Mouse (Mus musculus) c-Kit-positive CD71-positive TER-119-positive erythroid progenitor cells, embryonic 14.5 days (primary cell): ENCODE measurements around the gene Arl4a.

Experiments used
- DNase-seq: peaks from one replicate; pipeline ENCODE4 v3.0.0-alpha.2; 2013; ENCODE audit warnings: low spot score

Arl4a gene

DNA sequence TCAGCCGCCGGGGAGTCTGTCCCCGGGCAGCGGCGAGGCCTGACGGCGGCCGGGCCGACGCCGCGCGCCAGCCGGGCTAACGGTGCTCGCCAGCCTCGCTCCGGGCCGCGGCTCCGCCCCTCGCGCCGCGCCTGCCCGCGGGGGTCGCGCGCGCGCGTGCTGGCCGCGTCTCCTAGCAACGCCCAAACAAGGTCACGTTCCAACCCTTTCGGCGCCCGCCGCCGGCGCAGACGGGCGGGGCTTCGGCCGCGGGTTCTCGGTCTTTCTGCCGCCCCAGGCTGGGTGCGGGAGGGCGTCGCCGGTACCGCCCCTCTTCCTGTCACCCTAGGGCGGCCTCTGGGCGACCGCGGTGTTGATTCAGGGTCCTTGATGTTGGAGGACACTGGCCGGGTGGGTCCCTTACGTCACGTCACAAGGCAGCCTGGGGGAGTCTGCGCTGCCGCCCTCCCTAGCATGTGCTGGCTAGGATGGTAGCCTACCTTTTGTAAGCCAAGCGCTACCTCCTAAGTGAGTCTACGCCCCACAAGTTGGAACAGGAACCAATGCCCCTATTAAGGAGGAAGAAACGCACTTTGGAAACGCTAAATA lies at the start of gene Arl4a:
Arl4a (minus strand) TSS at position 150 of the 588 bp plus-strand sequence.
- peak; percentile 88 for DNase-seq

DNA sequence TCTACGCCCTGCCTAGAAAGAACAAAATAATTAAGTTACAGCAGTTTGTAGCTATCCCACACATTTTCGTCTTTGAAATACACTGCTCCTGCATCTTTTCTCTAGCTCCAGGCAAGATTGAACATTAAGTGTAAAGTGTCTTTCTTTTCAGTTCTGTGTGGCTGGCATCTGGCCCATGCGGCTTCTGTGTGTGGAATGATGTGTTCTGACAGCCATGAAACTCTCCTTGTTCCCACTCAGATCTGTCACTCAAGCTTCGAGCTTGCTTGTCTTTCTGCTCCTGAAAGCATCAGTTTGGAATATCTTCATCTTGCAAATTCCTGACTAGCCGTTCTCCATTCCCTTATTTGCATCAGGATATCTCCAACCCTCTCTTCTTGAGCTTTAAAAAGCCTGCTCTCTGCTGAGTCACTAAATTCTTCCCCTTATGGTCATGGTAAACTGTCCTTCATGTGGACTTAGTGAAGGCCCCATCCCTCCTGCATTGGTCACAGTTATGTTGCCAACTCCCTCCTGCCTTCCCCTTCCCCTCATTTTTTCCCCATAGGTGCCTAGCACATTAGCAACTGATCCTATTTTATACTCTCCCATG lies 48.0 kb upstream of the Arl4a start:
- DNase-seq: no peak

DNA sequence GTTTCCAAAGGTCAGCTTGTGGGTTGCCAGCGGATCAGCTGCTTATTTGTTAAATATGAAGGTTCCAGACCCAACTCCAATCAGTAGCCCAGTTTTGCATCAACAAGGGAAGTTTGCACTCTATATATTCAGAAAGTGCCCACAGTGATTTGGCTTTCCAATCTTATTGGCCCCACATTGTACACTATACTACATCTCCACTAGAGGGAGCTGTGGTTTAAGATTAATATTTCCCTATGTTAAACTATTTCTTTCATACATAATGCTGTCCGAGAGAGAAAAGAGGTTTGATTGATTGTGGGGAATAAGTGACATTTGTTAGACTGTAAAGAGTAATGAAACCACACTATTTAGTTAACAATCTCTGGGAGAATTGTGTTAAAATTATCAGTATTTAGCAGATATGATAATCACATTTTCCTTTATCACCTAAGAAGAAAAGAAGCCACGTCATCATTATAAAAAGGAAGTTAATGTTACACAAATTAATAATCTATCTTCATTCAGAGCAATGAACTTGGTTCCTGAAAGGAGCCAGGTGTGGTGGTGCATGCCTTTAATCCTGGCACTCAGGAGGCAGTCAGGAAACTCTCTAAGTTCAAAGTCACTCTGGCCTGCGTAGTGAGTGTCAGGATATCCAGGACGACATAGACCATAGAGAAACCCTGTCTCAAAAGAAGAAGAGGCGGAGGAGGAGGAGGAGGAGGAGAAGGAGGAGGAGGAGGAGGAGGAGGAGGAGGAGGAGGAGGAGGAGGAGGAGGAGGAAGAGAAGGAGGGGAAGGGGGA lies 44.8 kb upstream of the Arl4a start:
- DNase-seq: peak; percentile 5

DNA sequence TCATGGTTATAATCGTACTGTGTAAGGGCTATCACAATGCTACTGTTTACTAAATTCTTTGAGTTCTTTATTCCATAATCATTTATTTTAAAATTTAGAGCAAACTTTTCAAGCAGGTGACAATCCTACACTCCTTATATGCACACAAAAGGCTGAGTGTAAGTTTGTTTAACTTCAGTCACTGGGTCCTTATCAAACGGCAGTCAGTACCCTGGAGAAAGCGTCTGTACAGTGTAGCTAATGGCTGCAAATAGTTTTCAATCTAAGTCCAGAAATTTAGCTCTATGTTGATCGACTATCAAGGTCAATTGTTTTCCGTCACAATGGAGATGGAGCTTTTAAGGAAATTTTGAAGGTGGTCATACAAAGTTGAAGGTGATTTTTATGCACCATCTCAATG lies 44.2 kb upstream of the Arl4a start:
- DNase-seq: no peak

DNA sequence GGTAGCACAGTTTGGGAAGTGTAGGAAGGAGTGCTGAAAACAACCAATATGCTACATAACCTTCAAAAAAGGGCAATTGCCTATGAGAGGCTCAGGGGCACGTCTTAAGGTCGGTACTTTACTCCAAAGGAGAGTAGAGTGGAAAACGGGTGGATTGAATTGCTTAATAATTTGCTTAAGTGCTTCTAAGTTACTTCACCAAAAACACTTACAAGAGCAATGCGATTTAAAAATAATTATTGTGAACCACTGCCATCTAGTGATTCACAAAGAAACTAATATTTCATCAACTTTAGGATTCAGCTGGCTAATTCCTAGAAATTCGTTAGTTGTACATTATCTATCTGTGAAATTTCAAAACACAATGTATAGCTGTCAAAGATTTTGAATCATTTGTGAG lies 35.8 kb upstream of the Arl4a start:
- DNase-seq: no peak

DNA sequence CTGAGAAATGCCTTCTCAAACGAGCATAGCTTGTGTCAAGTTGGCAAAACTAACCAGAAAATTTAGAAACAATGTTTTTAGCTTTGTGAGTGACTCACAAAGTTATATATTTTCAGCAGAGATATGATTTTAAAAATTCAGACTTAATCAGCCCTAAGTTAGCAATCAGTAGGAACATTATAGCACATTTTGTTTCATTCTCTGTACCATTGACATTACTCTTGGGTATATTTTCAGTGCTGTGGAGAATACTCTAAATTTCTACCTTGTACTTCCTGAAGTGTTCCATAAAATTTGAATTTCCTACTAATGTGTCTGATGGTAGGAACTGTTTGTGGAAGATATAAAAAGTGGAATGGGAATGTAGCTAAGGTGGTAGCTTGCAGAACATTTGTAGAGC lies 9.2 kb upstream of the Arl4a start:
- no peak for DNase-seq

DNA sequence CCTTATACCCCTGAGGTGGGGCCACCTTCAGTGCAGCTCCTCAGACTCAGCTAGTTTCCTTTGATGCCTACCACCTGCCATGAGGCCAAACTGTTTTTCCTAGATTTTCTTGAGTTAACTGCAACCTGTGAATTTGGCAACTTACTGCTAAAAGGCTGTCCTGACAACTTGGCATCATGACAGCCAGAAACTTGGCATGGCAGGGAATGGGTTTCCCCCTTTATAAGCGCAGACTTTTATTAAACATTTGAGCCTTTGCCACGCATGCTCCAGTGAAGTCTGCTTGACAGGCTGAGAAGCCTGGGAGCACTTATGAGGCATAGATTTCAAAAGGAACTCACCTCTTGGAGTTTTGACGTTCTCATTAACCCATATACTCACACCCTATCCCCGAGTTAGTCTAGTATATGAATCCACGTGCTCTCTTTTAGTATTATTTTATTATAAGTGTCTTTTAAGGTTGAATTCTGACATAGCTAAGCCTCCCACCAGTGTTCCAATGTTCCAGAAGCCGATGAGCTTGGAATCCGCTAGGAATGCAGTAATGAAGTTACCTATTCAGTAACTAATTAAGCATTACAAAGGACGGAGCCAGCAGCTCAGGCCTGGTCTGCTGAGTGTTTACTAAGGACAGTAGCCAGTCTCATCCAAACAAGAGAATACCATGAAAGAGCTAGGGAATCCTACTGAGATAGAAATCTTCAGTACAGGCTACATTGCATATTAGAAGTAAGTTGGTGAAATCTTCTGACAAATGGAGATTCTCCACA lies 6.2 kb upstream of the Arl4a start:
- DNase-seq: no peak

DNA sequence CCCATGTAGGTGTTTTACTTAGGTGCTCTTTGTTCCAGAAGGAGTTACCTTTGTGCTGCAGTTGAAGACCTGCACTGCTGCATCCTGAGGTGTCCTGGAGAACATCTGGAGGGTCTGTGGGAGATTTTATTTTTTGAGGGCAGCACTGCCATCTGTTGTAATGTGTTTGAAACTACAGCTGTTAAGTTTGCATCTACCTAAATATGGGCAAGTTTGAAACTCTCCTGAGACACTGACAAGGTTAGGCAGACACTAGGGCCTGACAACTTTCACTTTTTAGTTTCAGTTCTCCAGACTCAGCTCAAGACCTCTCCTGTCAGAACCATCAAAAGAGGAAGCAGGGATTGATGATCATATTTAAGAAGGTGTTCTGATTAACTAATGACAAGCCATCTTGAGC lies 2.2 kb upstream of the Arl4a start:
- no peak for DNase-seq

DNA sequence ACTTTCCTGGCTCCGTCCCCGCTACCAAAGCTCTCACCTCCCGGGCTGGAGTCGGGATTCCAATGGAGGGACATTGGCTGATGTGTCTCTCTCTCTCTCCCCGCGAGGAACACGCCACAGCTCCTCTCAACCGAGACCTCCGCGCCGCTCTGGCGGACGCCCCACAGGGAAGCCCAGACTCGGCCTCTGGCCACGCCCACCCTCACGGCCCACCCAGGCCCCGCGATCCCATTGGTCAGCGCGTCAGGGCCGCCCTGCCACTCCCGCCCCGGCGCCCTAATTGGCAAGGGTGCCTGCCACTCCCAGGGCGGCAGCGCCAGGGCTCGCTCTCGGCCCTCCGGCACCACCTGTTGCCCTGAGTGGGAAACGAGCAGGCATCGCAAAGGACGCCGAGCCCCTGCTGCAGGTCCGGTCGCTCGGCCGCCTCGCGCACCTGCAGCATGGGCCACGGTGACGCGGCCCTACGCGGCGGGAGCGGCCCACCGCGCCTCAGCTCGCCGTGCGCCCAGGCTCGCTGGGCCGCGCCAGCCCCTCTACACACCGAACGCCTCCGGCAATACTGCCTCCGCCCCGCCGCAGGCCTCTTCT lies 505 bp downstream of the Arl4a start:
- DNase-seq: peak; percentile 95

DNA sequence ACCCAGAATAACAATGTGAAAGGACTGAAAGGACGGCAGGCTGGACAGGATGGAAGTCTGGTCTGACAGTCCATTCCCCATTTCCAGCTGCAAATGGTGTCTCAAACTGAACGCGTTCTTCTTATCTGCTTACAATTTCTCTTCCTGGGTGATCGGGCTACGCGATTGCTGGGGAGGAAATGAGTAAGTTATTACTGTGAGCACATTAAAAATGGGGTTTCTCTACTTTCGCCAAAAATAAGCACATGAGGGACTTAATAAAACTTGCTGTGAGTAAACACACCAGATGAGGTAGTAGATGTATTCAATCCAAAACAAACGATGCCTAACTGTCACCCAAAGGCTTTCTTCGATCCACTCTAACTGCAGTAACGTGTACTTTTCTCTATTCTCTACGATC lies 1.2 kb downstream of the Arl4a start:
- no peak for DNase-seq

DNA sequence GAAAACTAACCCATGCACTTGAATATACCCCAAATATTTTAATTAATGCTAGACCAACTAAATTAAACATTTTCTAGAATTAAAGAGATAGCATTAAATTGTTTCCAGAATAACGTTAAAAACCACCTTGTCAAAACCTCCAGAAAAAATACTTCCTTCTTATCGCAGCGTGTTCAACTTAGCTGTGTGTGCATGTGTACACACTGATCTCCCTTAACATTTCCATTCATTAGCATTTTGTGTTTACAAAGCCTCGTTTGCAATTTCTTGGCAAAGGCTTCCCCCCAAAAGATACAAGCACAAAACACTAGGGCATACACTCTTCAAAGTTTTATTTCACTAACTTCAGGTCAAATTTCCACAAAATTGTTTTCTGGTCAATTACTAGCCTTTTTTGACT lies 2.3 kb downstream of the Arl4a start:
- DNase-seq: no peak

DNA sequence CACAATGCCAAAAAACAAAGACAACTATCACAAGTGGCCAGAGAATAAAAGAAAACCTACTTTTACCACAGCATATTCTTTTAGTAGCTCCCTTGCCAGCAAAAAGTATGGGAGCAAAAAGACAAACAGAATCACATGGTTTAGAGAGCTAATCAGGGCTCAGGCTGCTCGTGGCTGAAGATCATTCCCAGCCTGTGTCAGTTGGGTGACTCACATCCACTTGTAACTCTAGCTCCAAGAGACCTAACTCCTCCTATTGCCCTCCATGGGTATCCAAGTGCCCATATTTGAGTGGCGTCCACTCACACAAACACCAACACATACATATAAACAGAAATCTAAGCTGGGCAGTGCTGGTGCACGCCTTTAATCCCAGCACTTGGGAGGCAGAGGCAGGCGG lies 8.6 kb downstream of the Arl4a start:
- no peak for DNase-seq

DNA sequence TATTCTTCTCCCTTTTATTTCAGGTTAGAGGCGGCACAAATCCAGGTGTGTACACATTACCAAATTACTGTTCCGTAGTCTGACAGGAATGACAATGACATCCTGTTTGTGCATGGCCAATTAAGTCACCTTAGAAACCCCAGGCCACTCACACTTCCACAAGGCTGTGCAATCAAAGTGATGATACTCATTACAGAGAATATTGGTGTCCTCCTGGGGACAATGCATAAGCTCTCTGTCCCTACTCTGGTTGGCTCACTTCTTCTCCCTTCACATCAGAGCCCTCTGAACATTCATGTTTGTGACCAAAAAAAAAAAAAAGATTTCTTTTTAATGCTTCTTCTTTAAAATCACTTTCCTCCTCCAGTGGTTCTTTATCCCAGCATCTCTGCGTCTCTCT lies 10.0 kb downstream of the Arl4a start:
- DNase-seq: no peak

DNA sequence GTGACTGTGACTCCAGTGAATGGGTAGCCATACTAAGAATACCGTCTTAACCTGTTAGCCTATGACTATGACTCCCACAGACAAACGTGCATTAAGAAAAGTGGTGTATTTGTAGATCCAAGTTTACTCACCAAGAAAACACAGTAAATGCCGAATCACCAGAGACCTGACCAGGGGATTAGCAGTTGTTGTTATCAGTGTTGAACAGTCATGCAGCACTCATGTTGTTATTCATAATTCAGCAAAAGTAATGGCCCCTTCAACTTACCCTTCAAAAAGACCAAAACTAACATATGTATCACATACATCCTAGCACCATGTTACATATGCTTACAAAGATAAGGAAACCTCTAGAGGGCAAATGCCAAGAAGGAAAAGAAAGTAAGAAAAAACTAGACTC lies 10.4 kb downstream of the Arl4a start:
- peak; percentile 63 for DNase-seq

DNA sequence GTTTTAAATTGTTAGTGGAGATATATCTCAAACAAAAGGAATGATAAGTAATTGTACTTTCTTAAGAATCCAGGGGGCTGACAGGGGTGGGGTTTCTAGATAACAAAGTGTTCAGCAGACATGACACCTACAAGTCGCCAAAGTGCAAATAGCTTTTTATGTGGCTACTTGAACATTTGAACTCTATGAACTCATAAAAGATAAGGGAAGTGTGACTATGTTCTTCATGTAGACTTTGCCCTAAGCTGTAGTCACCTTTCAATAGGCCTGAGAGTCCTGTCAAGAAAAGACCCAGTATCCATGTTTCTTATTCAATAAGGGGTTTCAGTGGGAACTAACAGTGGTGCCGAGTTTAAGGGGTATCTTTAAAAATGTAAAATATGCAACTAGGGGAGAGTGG lies 13.9 kb downstream of the Arl4a start:
- DNase-seq: no peak

DNA sequence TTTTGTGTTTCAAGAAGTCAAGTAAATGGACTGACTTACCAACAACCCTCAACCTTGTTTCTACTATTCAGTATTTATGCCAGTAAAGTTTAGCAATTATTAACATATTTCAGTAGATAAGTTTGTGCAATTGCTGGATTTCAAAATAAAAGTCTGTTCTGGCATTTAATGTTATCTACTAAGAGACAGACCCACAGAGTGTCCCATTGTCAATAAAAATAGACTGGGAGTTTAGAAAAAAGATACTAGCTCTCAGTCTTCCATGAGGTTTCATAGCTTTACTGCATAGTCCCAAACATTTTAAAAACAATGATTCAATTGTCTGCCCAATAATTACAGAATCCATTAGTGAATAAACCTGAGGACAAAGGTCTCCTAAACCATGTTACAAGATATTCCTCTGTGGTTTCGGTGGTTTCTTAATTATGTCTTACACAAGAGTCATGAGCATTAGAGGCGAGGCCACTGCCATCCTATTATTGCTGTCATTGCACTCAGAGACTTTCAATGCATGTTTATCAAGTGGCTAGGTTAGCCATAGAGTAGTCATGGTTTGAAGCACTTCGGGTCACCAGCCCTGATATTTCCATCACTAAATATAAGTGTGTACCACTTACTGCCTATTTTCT lies 14.7 kb downstream of the Arl4a start:
- no peak for DNase-seq

DNA sequence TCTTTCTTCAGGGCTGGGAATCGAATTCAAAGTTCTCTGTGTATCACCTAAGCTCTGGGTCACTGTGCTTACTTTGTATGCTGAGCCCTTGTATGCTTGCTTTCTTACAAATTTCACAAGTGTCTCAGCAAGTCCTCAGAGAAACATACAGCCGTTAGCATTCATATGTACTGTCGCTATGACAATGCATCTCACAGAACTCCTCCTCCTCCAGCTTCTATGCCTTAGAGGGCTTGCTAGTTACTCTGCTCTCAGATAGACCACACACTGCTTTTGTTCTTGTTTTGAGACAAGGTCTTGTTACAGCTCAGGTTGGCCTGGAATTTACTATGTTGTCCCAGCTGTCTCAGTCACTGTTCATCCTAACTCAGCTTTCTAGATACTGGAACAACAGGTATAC lies 15.5 kb downstream of the Arl4a start:
- DNase-seq: no peak

DNA sequence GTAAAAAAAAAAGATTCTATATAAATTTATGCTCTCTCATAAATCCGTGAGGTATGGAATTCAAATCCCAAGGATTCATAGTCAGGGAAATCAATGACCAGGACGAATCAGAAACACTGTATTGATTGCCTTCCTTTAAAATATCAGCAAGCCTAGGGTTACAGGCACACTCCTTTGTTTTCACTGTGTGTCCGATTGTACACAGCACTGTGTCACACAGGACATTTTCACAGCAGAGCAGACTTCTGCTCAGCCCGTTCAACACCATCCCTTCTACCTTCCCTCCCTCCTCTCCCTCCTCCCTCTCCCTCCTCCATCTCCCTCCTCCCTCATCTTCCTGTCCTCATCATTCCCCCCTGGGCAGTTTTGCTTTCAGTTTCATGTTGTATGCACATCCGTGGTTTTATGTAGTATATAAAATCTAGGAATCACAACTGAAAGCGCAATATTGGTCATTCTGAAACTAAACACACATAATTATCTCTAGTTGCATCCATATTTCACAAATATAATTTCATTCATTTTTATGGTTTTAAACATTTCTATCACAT lies 19.8 kb downstream of the Arl4a start:
- no peak for DNase-seq

DNA sequence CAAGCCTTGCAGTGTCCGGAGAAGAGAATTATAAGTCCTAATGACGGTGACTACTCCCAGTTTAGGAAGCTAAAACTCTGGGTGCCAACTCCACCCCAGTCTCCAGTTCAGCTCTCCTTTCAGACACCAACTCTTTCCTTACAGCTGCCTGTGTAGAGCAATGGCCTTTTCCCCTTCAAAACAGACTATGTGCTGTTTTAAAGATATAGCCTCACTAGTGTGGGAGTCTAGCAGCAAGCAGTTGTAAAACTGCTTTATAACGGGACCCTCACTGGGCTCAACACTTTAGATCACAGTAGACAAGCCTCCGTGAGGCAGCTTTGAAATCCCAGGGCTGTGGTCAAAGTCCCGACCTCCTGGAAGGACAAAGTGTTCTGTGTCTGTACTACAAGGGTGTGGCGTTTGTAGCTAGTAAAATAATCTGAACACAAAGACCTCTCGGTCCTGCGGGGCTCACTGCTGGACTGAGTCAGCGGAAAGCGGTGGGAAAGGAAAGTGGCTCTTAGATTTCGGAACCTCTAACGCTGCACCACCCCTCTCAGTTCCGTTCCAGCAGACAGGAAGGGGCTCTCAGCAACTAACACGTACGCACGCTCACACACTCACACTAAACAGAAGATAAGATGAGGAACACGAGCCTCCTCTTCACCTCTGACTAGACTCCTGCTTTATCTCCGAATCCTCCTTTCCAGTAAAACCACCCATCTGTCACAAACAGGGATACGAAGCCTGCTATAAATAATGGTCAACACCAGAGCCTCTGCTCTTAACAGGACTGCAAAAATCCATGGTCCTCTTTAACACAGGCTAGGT lies 21.0 kb downstream of the Arl4a start:
- DNase-seq: peak; percentile 48

DNA sequence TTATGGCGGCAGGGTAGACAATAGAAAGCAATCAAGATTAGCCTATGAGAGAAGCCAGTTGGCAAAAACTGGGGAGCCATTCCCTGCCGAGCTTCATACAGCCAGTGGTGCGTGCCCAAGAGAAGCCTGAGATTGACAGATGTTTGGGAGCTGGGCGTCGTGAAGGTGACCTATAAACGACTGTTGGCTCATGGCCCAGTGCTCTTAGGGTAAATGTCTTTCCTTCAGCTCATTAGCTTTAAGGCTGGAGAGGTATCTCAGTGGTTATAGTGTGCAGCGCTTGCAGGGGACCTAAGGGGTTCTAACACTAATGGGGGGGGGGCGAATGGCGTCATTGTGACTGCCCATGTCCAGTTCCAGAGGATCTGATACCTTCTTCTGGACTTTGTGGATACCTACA lies 21.8 kb downstream of the Arl4a start:
- no peak for DNase-seq

DNA sequence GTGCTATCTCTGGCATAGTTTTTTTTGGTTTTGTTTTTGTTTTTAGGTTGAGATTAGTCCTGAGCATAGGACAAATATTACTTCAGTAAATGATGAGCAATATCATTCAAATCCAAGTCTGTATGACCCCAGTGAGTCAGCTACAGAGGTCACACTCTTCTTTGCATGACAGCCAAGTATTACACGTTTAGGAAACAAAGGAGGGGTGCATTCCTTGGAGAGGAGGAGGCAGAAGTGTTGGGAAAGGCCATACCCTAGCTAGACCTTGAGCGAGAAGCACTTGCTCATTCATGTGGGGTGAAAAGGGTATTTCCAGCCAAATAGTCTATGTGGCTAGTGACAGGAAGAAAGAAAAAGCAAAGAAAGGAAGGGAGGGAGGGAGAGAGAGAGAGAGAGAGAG lies 28.0 kb downstream of the Arl4a start:
- DNase-seq: no peak
